In genomic region chr12:15629971-15630370, GRCm38 (mm10) we compare ENCODE assay signal across 24 mouse cellular contexts.
A peak's percentile ranks its signal among the peaks of the same experiment; 100 is the strongest.
DNase-seq lines count a peak whose midpoint lies in the region; ATAC-seq and TF ChIP-seq lines count a peak whose summit lies in the region.
"Had no signal": no experiment of that assay in that cellular context is flagged by ENCODE, and none has a peak within 500 bp of the region (broad histone marks: within the 10 kb centered on the region; RNA-seq: fewer than 3 reads in every experiment).

No protein-coding gene starts in this region.

- intact Hi-C loops in heart, postnatal 10 days (cut with DNase I), result no loop called here

- no peak for TF ChIP-seq RAD21 in CH12.LX (IDR thresholded peaks at IDR 0.05; ENCODE audit: low read depth, low read length)
- no peak for TF ChIP-seq RAD21 in MEL (IDR thresholded peaks at IDR 0.05; ENCODE audit: low read depth, low read length)

- TF ChIP-seq CTCF in CH12.LX (conservative IDR thresholded peaks at IDR 0.05 in 1 of 2, IDR thresholded peaks at IDR 0.05 in 1 of 2; ENCODE audit: low read depth in 2 of 2, low read length in 2 of 2) (no peak), MEL (IDR thresholded peaks at IDR 0.05 in 2 of 3, conservative IDR thresholded peaks at IDR 0.05 in 1 of 3; ENCODE audit: control insufficient read depth in 1 of 3, insufficient read depth in 1 of 3, low read depth in 2 of 3, low read length in 3 of 3, poor library complexity in 1 of 3, severe bottlenecking in 1 of 3) (no peak)

- 70% methylated on average over 3 of the region's 3 CpGs for WGBS in hindbrain, embryonic 16.5 days

- DNase-seq in heart, adult 11 months, result peak; percentile 17
- no peak for DNase-seq in heart, postnatal 10 days
- DNase-seq in CH12.LX (ENCODE audit: extremely low read depth), result no peak
- no peak for DNase-seq in ES-E14 (ENCODE audit: low read depth, low spot score)
- DNase-seq in MEL (ENCODE audit: low read depth, low spot score), result no peak
- no peak for DNase-seq in kidney, postnatal 25 days
- no peak for DNase-seq in layer of hippocampus, adult 9-11 months
- DNase-seq: adrenal gland, adult 2 months; adrenal gland, adult 8-10 months; adrenal gland, postnatal 10 days; adrenal gland, postnatal 14 days; adrenal gland, postnatal 25 days; adrenal gland, postnatal 36 days; B cell, adult 2 months; cerebellum, adult 11 months; cerebellum, adult 11-12 months; cerebellum, adult 18-20 months; cerebellum, adult 2 months; cerebellum, adult 8-10 months had no signal

- no peak overlapping the region for H3K27ac ChIP-seq in CH12.LX (ENCODE audit: insufficient read depth, low read depth)
- H3K27ac ChIP-seq in ES-E14 (ENCODE audit: insufficient read depth, low read depth, low read length, poor library complexity, severe bottlenecking), result no peak overlapping the region
- no peak overlapping the region for H3K27ac ChIP-seq in MEL (ENCODE audit: control insufficient read depth, low read depth, low read length)
- H3K27ac ChIP-seq in hindbrain, embryonic 16.5 days (ENCODE audit: low read depth, low read length), result no peak overlapping the region

- H3K9ac ChIP-seq in CH12.LX (ENCODE audit: insufficient read depth, low read depth) (no peak overlapping the region), ES-E14 (ENCODE audit: insufficient read depth, low read depth, low read length, poor library complexity, severe bottlenecking) (no peak overlapping the region), MEL (ENCODE audit: control insufficient read depth, low read depth, low read length, poor library complexity, severe bottlenecking) (no peak overlapping the region)
- no peak overlapping the region for H3K9ac ChIP-seq in hindbrain, embryonic 16.5 days (ENCODE audit: low read depth, low read length)

- no peaks in the 10 kb centered on the region for H3K36me3 ChIP-seq in CH12.LX (replicated peaks in 1 of 2; ENCODE audit: control insufficient read depth in 1 of 2, insufficient read depth in 1 of 2, low read length in 1 of 2)
- H3K36me3 ChIP-seq in ES-E14 (ENCODE audit: control insufficient read depth, insufficient read depth, low read length, poor library complexity, severe bottlenecking), result no peaks in the 10 kb centered on the region
- no peaks in the 10 kb centered on the region for H3K36me3 ChIP-seq in MEL (ENCODE audit: control insufficient read depth in 1 of 2, insufficient read depth in 2 of 2, low read length in 2 of 2)
- H3K36me3 ChIP-seq in hindbrain, embryonic 16.5 days (ENCODE audit: control insufficient read depth, insufficient read depth, low read length), result no peaks in the 10 kb centered on the region
- H3K36me3 ChIP-seq: G1E had no signal

- H3K4me3 ChIP-seq in CH12.LX (replicated peaks in 1 of 3; ENCODE audit: low read depth in 2 of 3, low read length in 2 of 3, poor library complexity in 1 of 3), result no peak overlapping the region
- no peak overlapping the region for H3K4me3 ChIP-seq in ES-E14 (ENCODE audit: insufficient read depth in 1 of 2, low read depth in 1 of 2, low read length in 2 of 2, poor library complexity in 1 of 2, severe bottlenecking in 1 of 2)
- no peak overlapping the region for H3K4me3 ChIP-seq in MEL (ENCODE audit: control insufficient read depth in 1 of 2, insufficient read depth in 1 of 2, low read depth in 2 of 2, low read length in 2 of 2)
- no peak overlapping the region for H3K4me3 ChIP-seq in hindbrain, embryonic 16.5 days (ENCODE audit: low read length)

- H3K4me2 ChIP-seq in CH12.LX (ENCODE audit: insufficient read depth, low read depth, poor library complexity, severe bottlenecking), result no peak overlapping the region
- no peak overlapping the region for H3K4me2 ChIP-seq in hindbrain, embryonic 16.5 days (ENCODE audit: low read length)

- ATAC-seq in hindbrain, embryonic 16.5 days, result no peak
- ATAC-seq: activated CD4-positive, CD25-positive, alpha-beta regulatory T cell, adult 4 months; CD4-positive, CD25-positive, alpha-beta regulatory T cell, adult 4 months; Patski had no signal

- no peak for TF ChIP-seq EP300 in CH12.LX (IDR thresholded peaks at IDR 0.05; ENCODE audit: low read length)
- no peak for TF ChIP-seq EP300 in MEL (IDR thresholded peaks at IDR 0.05; ENCODE audit: low read depth in 1 of 2, low read length in 2 of 2)

- dilution Hi-C loops in CH12.LX (cut with MboI; ENCODE audit: extremely low pct_ligation_motif_present, extremely low pct_unique_long_range_greater_than_20kb, low sequenced_read_pairs), result no loop called here

- H3K79me2 ChIP-seq in CH12.LX (replicated peaks; ENCODE audit: control insufficient read depth, extremely low read depth, insufficient read depth, poor library complexity, severe bottlenecking) (no peaks in the 10 kb centered on the region), MEL (ENCODE audit: control insufficient read depth, insufficient read depth, low read length, poor library complexity) (no peaks in the 10 kb centered on the region)

- no peaks in the 10 kb centered on the region for H3K4me1 ChIP-seq in CH12.LX (ENCODE audit: control insufficient read depth in 1 of 2, insufficient read depth in 2 of 2)
- no peaks in the 10 kb centered on the region for H3K4me1 ChIP-seq in ES-E14 (ENCODE audit: control insufficient read depth in 2 of 2, insufficient read depth in 2 of 2, low read length in 2 of 2, poor library complexity in 1 of 2)
- H3K4me1 ChIP-seq in MEL (ENCODE audit: control insufficient read depth in 1 of 2, insufficient read depth in 2 of 2, low read length in 2 of 2), result no peaks in the 10 kb centered on the region
- no peaks in the 10 kb centered on the region for H3K4me1 ChIP-seq in hindbrain, embryonic 16.5 days (ENCODE audit: control insufficient read depth, insufficient read depth, low read depth, low read length)

- H3K9me3 ChIP-seq in CH12.LX (replicated peaks; ENCODE audit: low read length) (no peaks in the 10 kb centered on the region), ES-E14 (ENCODE audit: control insufficient read depth, insufficient read depth, low read depth, low read length) (no peaks in the 10 kb centered on the region), MEL (replicated peaks; ENCODE audit: insufficient read depth, low read length) (no peaks in the 10 kb centered on the region)
- no peaks in the 10 kb centered on the region for H3K9me3 ChIP-seq in hindbrain, embryonic 16.5 days (ENCODE audit: control insufficient read depth, low read length)
- H3K9me3 ChIP-seq: G1E had no signal

- no peak for TF ChIP-seq POLR2A in CH12.LX (IDR thresholded peaks at IDR 0.05; ENCODE audit: low read depth, low read length)
- TF ChIP-seq POLR2A in MEL (IDR thresholded peaks at IDR 0.05; ENCODE audit: control insufficient read depth in 1 of 2, insufficient read depth in 1 of 2, low read depth in 1 of 2, low read length in 2 of 2, poor library complexity in 1 of 2), result no peak

- in situ Hi-C loops in CH12.LX (cut with MboI; ENCODE audit: low pct_ligation_motif_present, low pct_unique_long_range_greater_than_20kb, low sequenced_read_pairs) (no loop called here), ES-E14 (cut with MboI; ENCODE audit: low sequenced_read_pairs in 2 of 2, unreplicated experiment in 2 of 2) (no loop called here)

- H3K27me3 ChIP-seq in CH12.LX (replicated peaks), result no peaks in the 10 kb centered on the region
- H3K27me3 ChIP-seq in MEL (ENCODE audit: control insufficient read depth in 1 of 2, insufficient read depth in 2 of 2, low read length in 2 of 2), result no peaks in the 10 kb centered on the region; a peak in 1 of 4 replicates
- H3K27me3 ChIP-seq in hindbrain, embryonic 16.5 days (replicated peaks; ENCODE audit: control insufficient read depth, insufficient read depth, low read length), result no peaks in the 10 kb centered on the region
- H3K27me3 ChIP-seq: Patski had no signal

TF ChIP-seq in CH12.LX, 34 proteins besides CTCF, POLR2A, EP300 and RAD21:
- TF ChIP-seq MAX (IDR thresholded peaks at IDR 0.05; ENCODE audit: low read length) (no peak), MAFK (IDR thresholded peaks at IDR 0.05; ENCODE audit: insufficient replicate concordance, low read length) (peak; percentile 81)

TF ChIP-seq in ES-E14, 5 proteins besides CTCF, POLR2A, EP300 and RAD21:
- no peak for TF ChIP-seq HCFC1 (IDR thresholded peaks at IDR 0.05; ENCODE audit: borderline replicate concordance, insufficient read depth, low read length)
- TF ChIP-seq MAFK (IDR thresholded peaks at IDR 0.05; ENCODE audit: insufficient read depth, low read depth, low read length), result peak; percentile 70
- no peak for TF ChIP-seq CHD2 (IDR thresholded peaks at IDR 0.05; ENCODE audit: low read depth, low read length)
- no peak for TF ChIP-seq ZNF384 (IDR thresholded peaks at IDR 0.05; ENCODE audit: low read depth, low read length)
- TF ChIP-seq ZC3H11A (IDR thresholded peaks at IDR 0.05; ENCODE audit: borderline replicate concordance, low read depth, low read length), result no peak

TF ChIP-seq in MEL, 35 proteins besides CTCF, POLR2A, EP300 and RAD21:
- TF ChIP-seq ZNF384 (IDR thresholded peaks at IDR 0.05; ENCODE audit: low read depth, low read length) (no peak), MAFK (IDR thresholded peaks at IDR 0.05; ENCODE audit: borderline replicate concordance, low read depth, low read length) (peak; percentile 35; the same call in 1 of the 2 replicates)
TF ChIP-seq in MEL: peak in this region for 1.
